ENCODE assay signal across 15 mouse cellular contexts in genomic region chr2:146280221-146280920, GRCm38 (mm10). TPM values are rescaled to one million over a fixed set of nuclear protein-coding genes. Genes with fewer than 3 reads are reported as not detected.
DNase-seq lines count a peak whose midpoint lies in the region; ATAC-seq lines count a peak whose summit lies in the region.
"Had no signal": no experiment of that assay in that cellular context is flagged by ENCODE, and none has a peak within 500 bp of the region (broad histone marks: within the 10 kb centered on the region; RNA-seq: fewer than 3 reads in every experiment).

No protein-coding gene starts in this region.

- peak; percentile 75 for ATAC-seq in frontal cortex, adult (ENCODE audit: low TSS enrichment)
- ATAC-seq in forebrain, embryonic 12.5 days (ENCODE audit: low FRiP score) = peak; percentile 45
- 0 out of 2 replicates have a peak, but pooled peaks have one; percentile 32 for ATAC-seq in hindbrain, embryonic 15.5 days (ENCODE audit: low FRiP score, low read depth)
- ATAC-seq in neural tube, embryonic 12.5 days (ENCODE audit: low FRiP score, low read depth) = peak; percentile 54; the same call in 1 of the 2 replicates
- ATAC-seq in kidney, embryonic 14.5 days (ENCODE audit: low FRiP score, low TSS enrichment) = no peak
- ATAC-seq in megakaryocyte, adult 5-6 weeks (ENCODE audit: poor library complexity, severe bottlenecking) = no peak
- ATAC-seq: intestine, embryonic 16.5 days had no signal

- DNase-seq in frontal cortex, postnatal 25 days (ENCODE audit: low spot score in 2 of 2) = no peak
- no peak for DNase-seq in ovary, adult 18-20 months (ENCODE audit: low spot score)
- DNase-seq: B cell, adult 2 months; heart, postnatal 10 days; liver, embryonic 13.5 days; lung, postnatal 14 days; right cerebral cortex, adult 18-20 months; thymus, adult 2 months had no signal

- H3K4me2 ChIP-seq in forebrain, embryonic 12.5 days = peak overlapping the region; percentile 46
- peak overlapping the region; percentile 33; the same call in 1 of the 2 replicates for H3K4me2 ChIP-seq in hindbrain, embryonic 15.5 days
- peak overlapping the region; percentile 25; the same call in 1 of the 2 replicates for H3K4me2 ChIP-seq in neural tube, embryonic 12.5 days (replicated peaks)
- H3K4me2 ChIP-seq in kidney, embryonic 14.5 days (replicated peaks; ENCODE audit: low read depth, low read length) = no peak overlapping the region
- H3K4me2 ChIP-seq: liver, embryonic 13.5 days had no signal

- no peaks in the 10 kb centered on the region for H3K9me3 ChIP-seq in forebrain, embryonic 12.5 days
- no peaks in the 10 kb centered on the region for H3K9me3 ChIP-seq in hindbrain, embryonic 15.5 days
- no peaks in the 10 kb centered on the region for H3K9me3 ChIP-seq in neural tube, embryonic 12.5 days
- no peaks in the 10 kb centered on the region for H3K9me3 ChIP-seq in kidney, embryonic 14.5 days (ENCODE audit: control insufficient read depth, low read length)
- H3K9me3 ChIP-seq: liver, embryonic 13.5 days had no signal

- H3K4me1 ChIP-seq in forebrain, embryonic 12.5 days = peaks cover 38% of the 10 kb centered on the region
- H3K4me1 ChIP-seq in hindbrain, embryonic 15.5 days (replicated peaks) = peaks cover 26% of the 10 kb centered on the region
- H3K4me1 ChIP-seq in neural tube, embryonic 12.5 days = peaks cover 28% of the 10 kb centered on the region
- H3K4me1 ChIP-seq in kidney, embryonic 14.5 days (ENCODE audit: control insufficient read depth, insufficient read depth, low read length) = no peaks in the 10 kb centered on the region

- no peak overlapping the region for H3K4me3 ChIP-seq in forebrain, embryonic 12.5 days (replicated peaks)
- no peak overlapping the region for H3K4me3 ChIP-seq in hindbrain, embryonic 15.5 days
- no peak overlapping the region for H3K4me3 ChIP-seq in neural tube, embryonic 12.5 days
- no peak overlapping the region for H3K4me3 ChIP-seq in kidney, embryonic 14.5 days (ENCODE audit: low read length)
- H3K4me3 ChIP-seq: liver, embryonic 13.5 days had no signal

- WGBS in forebrain, embryonic 12.5 days = 21% methylated on average over 6 of the region's 6 CpGs
- 21% methylated on average over 6 of the region's 6 CpGs for WGBS in hindbrain, embryonic 15.5 days
- 22% methylated on average over 6 of the region's 6 CpGs for WGBS in neural tube, embryonic 12.5 days
- 58% methylated on average over 6 of the region's 6 CpGs for WGBS in kidney, embryonic 14.5 days

- no peak overlapping the region for H3K9ac ChIP-seq in forebrain, embryonic 12.5 days
- no peak overlapping the region for H3K9ac ChIP-seq in hindbrain, embryonic 15.5 days
- H3K9ac ChIP-seq in neural tube, embryonic 12.5 days = no peak overlapping the region
- H3K9ac ChIP-seq in kidney, embryonic 14.5 days (ENCODE audit: low read depth, low read length) = no peak overlapping the region
- H3K9ac ChIP-seq: liver, embryonic 13.5 days had no signal

- no peaks in the 10 kb centered on the region for H3K27me3 ChIP-seq in forebrain, embryonic 12.5 days
- no peaks in the 10 kb centered on the region for H3K27me3 ChIP-seq in hindbrain, embryonic 15.5 days
- no peaks in the 10 kb centered on the region for H3K27me3 ChIP-seq in neural tube, embryonic 12.5 days (replicated peaks)
- no peaks in the 10 kb centered on the region for H3K27me3 ChIP-seq in kidney, embryonic 14.5 days (ENCODE audit: control insufficient read depth, insufficient read depth, low read length)
- H3K27me3 ChIP-seq: liver, embryonic 13.5 days had no signal

- H3K36me3 ChIP-seq in forebrain, embryonic 12.5 days (replicated peaks) = no peaks in the 10 kb centered on the region
- no peaks in the 10 kb centered on the region for H3K36me3 ChIP-seq in hindbrain, embryonic 15.5 days
- H3K36me3 ChIP-seq in neural tube, embryonic 12.5 days = no peaks in the 10 kb centered on the region
- no peaks in the 10 kb centered on the region for H3K36me3 ChIP-seq in kidney, embryonic 14.5 days (ENCODE audit: control insufficient read depth, insufficient read depth, low read length)
- H3K36me3 ChIP-seq: liver, embryonic 13.5 days had no signal

- H3K27ac ChIP-seq in forebrain, embryonic 12.5 days = peak overlapping the region; percentile 89
- H3K27ac ChIP-seq in hindbrain, embryonic 15.5 days (replicated peaks) = peak overlapping the region; percentile 72
- H3K27ac ChIP-seq in neural tube, embryonic 12.5 days = 0 out of 2 replicates have a peak overlapping the region, but pooled peaks have one; percentile 7
- no peak overlapping the region for H3K27ac ChIP-seq in kidney, embryonic 14.5 days (ENCODE audit: low read depth, low read length)
- H3K27ac ChIP-seq: liver, embryonic 13.5 days had no signal

RNA-seq across cellular contexts. Expression of gene Insm1, which starts 58.6 kb away (rescaled TPM):
- polyA plus RNA-seq in forebrain, embryonic 12.5 days (2016; fragmentation: Nextera tagmentation; extraction: Ambion mirVana) = 11.9 and 13.4 TPM in 2 replicates
- polyA plus RNA-seq in hindbrain, embryonic 15.5 days (2015; fragmentation: Nextera tagmentation; extraction: Ambion mirVana) = 3.8 and 5.1 TPM in 2 replicates
- 8.4 and 9.3 TPM in 2 replicates for polyA plus RNA-seq in neural tube, embryonic 12.5 days (2016; fragmentation: Nextera tagmentation; extraction: Ambion mirVana)
- not detected in 2 replicates for polyA plus RNA-seq in kidney, embryonic 14.5 days (2014; fragmentation: Nextera tagmentation; extraction: Ambion mirVana)
- not detected in 2 replicates for total RNA-seq in megakaryocyte, adult 5-6 weeks (2015)
- total RNA-seq in megakaryocyte, adult 5-6 weeks (2017) = not detected in 2 replicates
- total RNA-seq: heart, postnatal 10 days had no signal
- polyA plus RNA-seq: liver, embryonic 13.5 days had no signal

Comparison
In these comparisons a context has a peak if more than half of its experiments do, and no peak if none do; other contexts are left out.
1. ATAC-seq: peak in frontal cortex, adult (single experiment), forebrain, embryonic 12.5 days (single experiment), hindbrain, embryonic 15.5 days (single experiment) and neural tube, embryonic 12.5 days (single experiment); none in kidney, embryonic 14.5 days (single experiment) and megakaryocyte, adult 5-6 weeks (single experiment).